Mouse (Mus musculus) kidney, postnatal 0 days (tissue): ENCODE data around the gene Nmur2. TPM values are rescaled to one million over a fixed set of nuclear protein-coding genes. Genes with fewer than 3 reads are reported as not detected.

ENCODE experiments used
- ATAC-seq: fragments of 200-750 bp; cut with Nextera tagmentation; replicated peaks from 2 replicates; pipeline ENCODE4 v1.8.0; 2017; ENCODE audit warnings: low read depth, moderate number of reproducible peaks, moderate TSS enrichment, moderate library complexity; ENCODE audit not compliant: low FRiP score
- DNase-seq: peaks from one replicate; pipeline ENCODE4 v3.0.0-alpha.2; 2016; ENCODE audit warnings: low spot score
- H3K27ac ChIP-seq: fragments of 300-500 bp; sonication (generic); 2 replicates; pipeline ENCODE4 v1.5.1; 2014; ENCODE audit warnings: mild to moderate bottlenecking
- H3K27me3 ChIP-seq: fragments of 300-500 bp; sonication (generic); 2 replicates; pipeline ENCODE4 v1.6.1; 2014; ENCODE audit warnings: low read length, mixed read lengths; ENCODE audit not compliant: insufficient read depth
- H3K36me3 ChIP-seq: fragments of 300-500 bp; sonication (generic); 2 replicates; pipeline ENCODE4 v1.6.1; 2014; ENCODE audit warnings: low read length, mixed read lengths; ENCODE audit not compliant: insufficient read depth
- H3K4me1 ChIP-seq: fragments of 300-500 bp; sonication (generic); replicated peaks from 2 replicates; pipeline ENCODE4 v1.6.1; 2014; ENCODE audit warnings: antibody characterized with exemption, low read length, mixed read lengths; ENCODE audit not compliant: insufficient read depth
- H3K4me2 ChIP-seq: fragments of 300-500 bp; sonication (generic); 2 replicates; pipeline ENCODE4 v1.6.1; 2014; ENCODE audit warnings: mild to moderate bottlenecking, low read length, moderate library complexity, mixed read lengths
- H3K4me3 ChIP-seq: fragments of 300-500 bp; sonication (generic); replicated peaks from 2 replicates; pipeline ENCODE4 v1.5.1; 2014; ENCODE audit warnings: low read depth, low read length
- H3K9ac ChIP-seq: fragments of 300-500 bp; sonication (generic); 2 replicates; pipeline ENCODE4 v1.6.1; 2014; ENCODE audit warnings: low read depth, low read length
- H3K9me3 ChIP-seq: fragments of 300-500 bp; sonication (generic); replicated peaks from 2 replicates; pipeline ENCODE4 v1.6.1; 2016; ENCODE audit warnings: low read length, inconsistent platforms, mixed read lengths
- CTCF ChIP-seq: IDR thresholded peaks from 2 replicates; pipeline ENCODE4 v1.5.1; 2016; ENCODE audit warnings: antibody characterized with exemption, low read depth, mild to moderate bottlenecking, moderate library complexity
- WGBS: fragments of 180-500 bp; shearing (Covaris S2); extraction: QIAGEN DNeasy Blood & Tissue Kit; methylation state at CpG from one replicate; pipeline ENCODE4 v1.1.7; 2014; 5-methylcytosine and 5-hydroxymethylcytosine counted together
- polyA plus RNA-seq: library from polyadenylated mRNA; unstranded; fragments of >200 nt; fragmentation: Nextera tagmentation; extraction: Ambion mirVana; gene quantifications from 2 replicates; pipeline ENCODE4 v1.2.1, GENCODE M21; 2015

Gene Nmur2
- polyA plus RNA-seq, 1 experiment from 2014 or later: not detected

GRCm38 (mm10) chr11:55992799-55993198 lies 48.0 kb downstream of the Nmur2 start:
- no peak overlapping the region for H3K4me2 ChIP-seq
- 47% methylated on average over 1 of the region's 1 CpGs for WGBS
- no peaks in the 10 kb centered on the region for H3K36me3 ChIP-seq
- H3K27me3 ChIP-seq: no peaks in the 10 kb centered on the region
- no peak overlapping the region for H3K4me3 ChIP-seq
- ATAC-seq: no peak
- no peak overlapping the region for H3K27ac ChIP-seq
- no peaks in the 10 kb centered on the region for H3K9me3 ChIP-seq
- no peak overlapping the region for H3K9ac ChIP-seq
- H3K4me1 ChIP-seq: no peaks in the 10 kb centered on the region
- DNase-seq: no peak
- no peak; the same call in 1 of the 2 replicates for TF ChIP-seq CTCF

- TF ChIP-seq CTCF: no peak
- Histone ChIP-seq H3K9me3 (no peaks in the 10 kb centered on the region), H3K27me3 (no peaks in the 10 kb centered on the region), H3K27ac (no peak overlapping the region), H3K4me1 (no peaks in the 10 kb centered on the region), H3K4me3 (no peak overlapping the region), H3K9ac (no peak overlapping the region), H3K36me3 (no peaks in the 10 kb centered on the region), H3K4me2 (no peak overlapping the region)
- ATAC-seq: no peak
- no peak for DNase-seq
- WGBS: 55% methylated on average over 3 of the region's 3 CpGs
Observed at GRCm38 (mm10) chr11:55992148-55992547, 48.7 kb downstream of the Nmur2 start.

DNA sequence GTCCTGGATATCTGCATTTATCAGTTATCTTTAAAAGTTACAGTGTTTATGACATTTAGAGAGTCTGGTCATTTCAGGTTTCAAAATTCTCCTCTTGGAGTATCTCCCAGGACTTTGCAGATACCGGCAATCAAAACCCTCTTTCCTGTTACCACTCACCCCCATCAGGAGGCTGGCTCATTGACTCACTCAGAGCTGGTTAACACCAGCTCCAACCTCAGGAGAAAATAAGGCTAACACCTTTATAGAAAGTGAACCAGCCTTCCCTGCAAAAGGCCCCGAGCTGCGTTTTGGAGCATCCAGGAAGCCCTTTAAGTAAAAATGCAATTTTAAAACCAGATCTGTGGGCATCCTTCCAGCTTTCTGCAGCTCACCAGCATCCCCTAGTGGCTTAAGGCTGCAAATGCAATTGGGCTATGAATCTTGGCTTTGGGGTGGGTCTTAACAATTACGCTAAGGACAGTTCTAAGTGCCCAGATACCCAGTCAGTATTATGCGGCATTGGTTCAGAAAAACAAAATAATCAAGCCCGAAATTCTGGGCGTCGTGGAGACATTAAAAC lies 49.2 kb downstream of the Nmur2 start:
- no peak overlapping the region for H3K27ac ChIP-seq
- TF ChIP-seq CTCF: peak; percentile 96
- 10% methylated on average over 8 of the region's 8 CpGs for WGBS
- H3K36me3 ChIP-seq: no peaks in the 10 kb centered on the region
- DNase-seq: peak; percentile 57
- no peaks in the 10 kb centered on the region for H3K9me3 ChIP-seq
- H3K4me1 ChIP-seq: no peaks in the 10 kb centered on the region
- no peak overlapping the region for H3K4me3 ChIP-seq
- no peak overlapping the region for H3K4me2 ChIP-seq
- ATAC-seq: no peak
- no peak overlapping the region for H3K9ac ChIP-seq
- H3K27me3 ChIP-seq: no peaks in the 10 kb centered on the region

GRCm38 (mm10) chr11:55984643-55985042 lies 56.2 kb downstream of the Nmur2 start:
- no peak for DNase-seq
- WGBS: 63% methylated on average over 3 of the region's 3 CpGs
- H3K27ac ChIP-seq: no peak overlapping the region
- H3K27me3 ChIP-seq: no peaks in the 10 kb centered on the region
- no peak for TF ChIP-seq CTCF
- no peak overlapping the region for H3K4me2 ChIP-seq
- H3K9ac ChIP-seq: no peak overlapping the region
- H3K4me3 ChIP-seq: no peak overlapping the region
- no peaks in the 10 kb centered on the region for H3K9me3 ChIP-seq
- no peaks in the 10 kb centered on the region for H3K4me1 ChIP-seq
- no peaks in the 10 kb centered on the region for H3K36me3 ChIP-seq
- ATAC-seq: no peak

DNA sequence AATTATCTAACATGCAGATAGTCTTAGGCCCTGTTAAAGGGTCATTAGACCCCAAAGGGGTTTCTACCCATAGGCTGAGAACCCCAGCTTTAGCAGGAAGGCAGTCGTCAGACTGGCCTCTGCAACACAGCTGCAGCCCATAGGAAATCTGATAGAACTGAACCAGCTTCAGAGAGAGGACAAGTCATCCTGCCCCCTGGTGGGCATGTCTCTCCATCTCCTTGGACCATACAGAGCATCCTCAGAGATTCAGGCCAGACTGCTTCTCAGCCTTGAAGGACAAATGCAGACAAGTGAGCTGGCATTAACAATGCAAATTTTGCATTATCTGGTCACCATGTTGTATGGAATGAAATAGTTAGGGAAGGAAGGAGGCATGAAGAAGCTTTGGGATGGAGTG lies 59.2 kb downstream of the Nmur2 start:
- H3K27ac ChIP-seq: no peak overlapping the region
- 31% methylated on average over 1 of the region's 1 CpGs for WGBS
- H3K36me3 ChIP-seq: no peaks in the 10 kb centered on the region
- no peak overlapping the region for H3K9ac ChIP-seq
- H3K4me1 ChIP-seq: no peaks in the 10 kb centered on the region
- DNase-seq (peak; percentile 33), ATAC-seq (no peak)
- H3K4me3 ChIP-seq: no peak overlapping the region
- H3K27me3 ChIP-seq: no peaks in the 10 kb centered on the region
- peak; percentile 62; the same call in 1 of the 2 replicates for TF ChIP-seq CTCF
- no peak overlapping the region for H3K4me2 ChIP-seq
- H3K9me3 ChIP-seq: no peaks in the 10 kb centered on the region

GRCm38 (mm10) chr11:55978146-55978545 lies 62.7 kb downstream of the Nmur2 start:
- Histone ChIP-seq H3K4me3 (no peak overlapping the region), H3K27ac (no peak overlapping the region), H3K27me3 (no peaks in the 10 kb centered on the region), H3K4me2 (no peak overlapping the region), H3K9me3 (no peaks in the 10 kb centered on the region), H3K9ac (no peak overlapping the region), H3K4me1 (no peaks in the 10 kb centered on the region), H3K36me3 (no peaks in the 10 kb centered on the region)
- TF ChIP-seq CTCF: no peak
- no peak for ATAC-seq
- no peak for DNase-seq
- whole genome bisulfite sequencing: 61% methylated on average over 6 of the region's 6 CpGs
